Mouse (Mus musculus): ENCODE results near the gene Eya2.

GRCm38 (mm10) chr2:165548627-165549026, 46.2 kb upstream of the Eya2 start:
- no peak for TF ChIP-seq CTCF (IDR thresholded peaks at IDR 0.05; ENCODE audit: low read depth, low read length)
- TF ChIP-seq POLR2A (IDR thresholded peaks at IDR 0.05; ENCODE audit: extremely low read depth, insufficient read depth, low read length), result no peak

Measured in liver, adult 2 months (tissue).